Mouse (Mus musculus): ENCODE measurements around the gene Noct. TPM values are rescaled to one million over a fixed set of nuclear protein-coding genes. Genes with fewer than 3 reads are reported as not detected.
"Not testable (repeated sequence)": the region's sequence is repeated elsewhere in the genome, so short reads cannot be mapped to it uniquely, and the experiment has no call there.

Gene Noct
- polyA plus RNA-seq, 1 experiment from 2014 or later = 15.4 TPM

DNA sequence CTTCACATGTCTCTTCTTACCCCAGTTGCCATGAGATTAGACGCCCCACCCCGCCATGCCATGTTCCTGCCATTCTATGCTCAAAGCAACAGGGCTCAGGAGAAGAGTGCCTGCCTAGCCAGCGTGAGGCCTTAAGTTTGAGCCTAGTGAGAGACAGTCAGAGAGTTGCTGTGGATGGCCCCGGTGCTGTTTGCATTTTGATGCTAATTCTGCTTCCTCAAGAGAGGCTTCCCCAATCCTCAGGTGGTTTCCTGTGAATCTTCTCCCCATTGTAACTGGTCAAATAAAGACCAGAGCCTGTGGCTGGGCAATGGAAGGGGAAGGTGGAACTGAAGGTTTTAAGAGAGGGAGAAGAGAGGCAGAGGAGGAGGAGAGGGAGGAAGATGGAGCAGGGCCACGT lies 15.6 kb upstream of the Noct start:
- H3K27ac ChIP-seq (replicated peaks) = no peak overlapping the region
- peaks cover 4% of the 10 kb centered on the region; the same call in 1 of the 2 replicates for H3K9me3 ChIP-seq
- H3K27me3 ChIP-seq = no peaks in the 10 kb centered on the region
- ATAC-seq (ENCODE audit: low FRiP score, low read depth) = no peak
- no peak overlapping the region for H3K4me2 ChIP-seq (replicated peaks)
- WGBS = 50% methylated on average over 5 of the region's 5 CpGs
- H3K36me3 ChIP-seq = no peaks in the 10 kb centered on the region
- no peak overlapping the region for H3K9ac ChIP-seq (replicated peaks)
- H3K4me1 ChIP-seq = no peaks in the 10 kb centered on the region
- H3K4me3 ChIP-seq = no peak overlapping the region

DNA sequence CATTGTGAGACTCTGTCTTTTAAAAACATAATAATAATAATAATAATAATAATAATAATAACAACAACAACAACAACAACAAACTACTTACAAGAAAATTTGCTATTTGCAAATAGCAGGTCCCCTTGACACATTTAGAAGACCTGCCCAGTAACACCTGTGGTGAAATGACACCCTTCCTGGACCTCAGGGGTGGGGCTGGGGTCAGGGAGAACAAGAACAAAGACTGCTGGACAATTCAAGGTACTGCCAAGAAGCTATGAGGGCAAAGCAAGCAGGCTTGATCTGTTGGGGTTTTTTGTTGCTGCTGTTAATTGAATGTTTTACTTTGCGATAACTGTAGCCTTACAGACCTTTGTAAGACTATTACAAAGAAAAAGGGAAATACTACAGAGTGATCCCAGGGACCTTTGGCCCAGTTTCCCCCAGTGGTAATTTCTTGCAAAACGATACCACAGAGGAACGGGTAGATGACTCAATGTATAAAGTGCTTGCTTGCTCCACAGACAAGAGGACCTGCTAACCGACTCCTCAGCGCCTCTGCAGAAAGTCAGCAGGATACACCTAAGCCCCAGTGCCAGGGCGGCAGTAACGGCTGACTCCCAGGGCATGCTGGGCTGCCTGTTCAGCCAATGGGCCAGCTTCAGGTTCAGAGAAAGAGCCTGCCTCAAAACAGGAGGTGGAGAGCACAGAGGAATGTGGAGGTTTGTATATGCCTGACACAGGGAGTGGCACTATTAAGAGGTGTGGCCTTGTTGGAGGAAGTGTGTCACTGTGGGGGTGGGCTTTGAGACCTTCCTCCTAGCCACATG lies 14.5 kb upstream of the Noct start:
- no peak for ATAC-seq (ENCODE audit: low FRiP score, low read depth)
- 86% methylated on average over 7 of the region's 7 CpGs for WGBS
- 0 out of 2 replicates have a peak, but pooled peaks cover under 1% of the 10 kb centered on the region for H3K9me3 ChIP-seq
- no peak overlapping the region for H3K27ac ChIP-seq (replicated peaks)
- H3K4me2 ChIP-seq (replicated peaks) = no peak overlapping the region
- H3K4me1 ChIP-seq = no peaks in the 10 kb centered on the region
- H3K27me3 ChIP-seq = no peaks in the 10 kb centered on the region
- H3K36me3 ChIP-seq = no peaks in the 10 kb centered on the region
- no peak overlapping the region for H3K9ac ChIP-seq (replicated peaks)
- no peak overlapping the region for H3K4me3 ChIP-seq

DNA sequence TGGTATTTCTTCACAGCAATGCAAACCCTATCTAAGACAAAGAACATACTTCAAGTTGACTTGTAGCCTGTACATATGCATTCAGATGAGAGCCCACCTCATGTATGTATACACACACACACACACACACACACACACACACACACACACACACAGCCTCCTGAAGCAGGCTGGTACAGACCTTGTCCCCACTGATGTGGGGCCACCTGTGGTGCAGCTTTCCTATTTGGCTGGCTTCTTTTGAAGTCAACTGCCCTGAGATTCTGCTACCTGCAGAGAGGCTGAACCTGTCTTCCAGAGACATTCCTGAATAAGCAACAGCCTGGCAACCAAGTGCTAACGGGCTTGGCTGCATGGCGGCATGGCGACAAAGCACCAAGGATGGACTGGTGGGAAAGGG lies 13.8 kb upstream of the Noct start:
- H3K4me2 ChIP-seq (replicated peaks) = no peak overlapping the region
- H3K27ac ChIP-seq (replicated peaks) = no peak overlapping the region
- H3K4me3 ChIP-seq = no peak overlapping the region
- no peaks in the 10 kb centered on the region for H3K27me3 ChIP-seq
- H3K9me3 ChIP-seq = no peaks in the 10 kb centered on the region
- no peaks in the 10 kb centered on the region for H3K4me1 ChIP-seq
- no peak overlapping the region for H3K9ac ChIP-seq (replicated peaks)
- no peaks in the 10 kb centered on the region for H3K36me3 ChIP-seq
- WGBS = 87% methylated on average over 3 of the region's 3 CpGs
- no peak for ATAC-seq (ENCODE audit: low FRiP score, low read depth)

DNA sequence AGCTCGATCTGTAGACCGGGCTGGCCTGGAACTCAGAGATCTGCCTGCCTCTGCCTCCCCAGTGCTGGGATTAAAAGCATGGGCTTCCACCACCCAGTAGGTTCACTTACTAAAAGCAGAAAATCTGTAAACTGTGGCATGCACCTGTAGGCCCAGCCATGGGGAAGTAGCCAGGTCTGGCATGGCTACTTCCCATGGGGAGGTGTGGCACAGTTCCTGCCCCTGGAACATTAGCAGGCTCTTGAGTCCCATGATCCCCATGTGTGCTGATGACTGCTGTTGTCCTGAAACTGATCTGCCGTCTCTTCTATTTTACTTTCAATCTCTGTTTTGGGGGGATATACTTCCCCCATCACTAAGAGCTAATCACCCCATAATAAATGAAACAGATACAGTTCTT lies 11.1 kb upstream of the Noct start:
- Histone ChIP-seq H3K36me3 (no peaks in the 10 kb centered on the region), H3K4me2 (replicated peaks) (no peak overlapping the region), H3K27me3 (no peaks in the 10 kb centered on the region), H3K9me3 (no peaks in the 10 kb centered on the region), H3K4me1 (no peaks in the 10 kb centered on the region), H3K27ac (replicated peaks) (no peak overlapping the region), H3K9ac (replicated peaks) (no peak overlapping the region), H3K4me3 (no peak overlapping the region)
- ATAC-seq (ENCODE audit: low FRiP score, low read depth) = no peak
- 95% methylated on average over 3 of the region's 3 CpGs for WGBS

DNA sequence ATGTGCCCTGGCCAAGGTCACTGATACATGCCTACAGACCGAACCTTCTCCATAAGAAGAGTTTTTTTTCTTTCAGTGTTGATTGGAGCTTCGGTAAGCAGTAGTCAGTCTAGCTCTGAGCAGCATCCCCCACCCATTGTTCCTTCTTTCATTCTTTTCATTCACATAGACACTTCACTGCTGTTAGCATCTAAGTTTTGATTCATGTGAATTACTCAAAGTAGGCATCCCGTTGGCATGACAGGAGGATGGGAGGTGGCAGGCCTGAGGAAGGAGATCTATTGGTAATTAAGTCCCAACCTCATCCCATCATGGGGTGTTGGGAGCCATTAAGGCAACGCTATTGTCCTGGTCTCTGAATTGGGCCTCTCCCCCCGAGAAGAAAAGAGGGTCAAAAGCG lies 8.6 kb upstream of the Noct start:
- H3K4me2 ChIP-seq (replicated peaks) = no peak overlapping the region
- ATAC-seq (ENCODE audit: low FRiP score, low read depth) = no peak
- H3K4me1 ChIP-seq = no peaks in the 10 kb centered on the region
- no peaks in the 10 kb centered on the region for H3K36me3 ChIP-seq
- no peak overlapping the region for H3K9ac ChIP-seq (replicated peaks)
- H3K4me3 ChIP-seq = no peak overlapping the region
- H3K9me3 ChIP-seq = no peaks in the 10 kb centered on the region
- H3K27ac ChIP-seq (replicated peaks) = no peak overlapping the region
- H3K27me3 ChIP-seq = no peaks in the 10 kb centered on the region
- WGBS = 92% methylated on average over 6 of the region's 6 CpGs

DNA sequence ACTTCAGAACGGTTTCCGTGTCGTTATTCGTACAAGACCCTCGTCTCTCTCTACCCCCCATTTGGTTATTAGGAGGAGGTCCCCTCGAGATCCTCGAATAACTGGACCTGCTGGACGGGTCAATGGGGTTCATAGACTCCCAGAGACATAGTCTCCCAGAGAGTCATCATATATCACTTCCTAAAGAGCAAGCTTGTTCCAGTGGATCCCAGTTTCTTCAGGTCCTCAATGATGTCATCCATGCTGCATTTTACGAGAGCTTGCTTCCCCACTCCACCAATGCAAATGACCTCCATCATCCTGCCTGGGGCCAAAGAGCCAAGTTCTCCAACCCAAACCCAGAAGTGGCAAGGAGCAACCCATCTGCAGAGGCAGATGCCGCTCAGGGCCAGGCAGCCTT lies 7.9 kb upstream of the Noct start:
- not testable (repeated sequence) for H3K4me2 ChIP-seq (replicated peaks); H3K4me1 ChIP-seq; ATAC-seq (ENCODE audit: low FRiP score, low read depth); H3K27me3 ChIP-seq; H3K4me3 ChIP-seq; H3K27ac ChIP-seq (replicated peaks); H3K36me3 ChIP-seq; H3K9me3 ChIP-seq; H3K9ac ChIP-seq (replicated peaks)
- WGBS = 88% methylated on average over 7 of the region's 10 CpGs

DNA sequence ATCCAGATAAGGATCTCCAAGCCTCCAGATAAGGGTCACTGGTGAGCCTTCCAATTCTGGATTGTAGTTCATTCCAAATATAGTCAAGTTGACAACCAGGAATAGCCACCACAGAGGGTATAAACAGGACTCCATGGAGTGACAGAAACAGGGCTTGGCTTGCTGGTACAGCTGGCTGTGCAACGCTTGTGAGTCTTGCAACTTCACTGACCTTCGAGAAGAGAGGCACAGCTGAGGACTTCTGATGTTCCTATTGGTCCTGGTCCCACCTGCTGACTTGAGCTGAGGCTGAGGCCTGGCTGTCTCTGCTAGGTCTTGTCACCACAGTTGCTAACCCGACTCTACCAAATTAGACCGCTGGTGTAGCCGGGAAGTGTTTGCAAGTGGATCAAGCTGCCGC lies 5.9 kb upstream of the Noct start:
- H3K9ac ChIP-seq (replicated peaks); H3K27ac ChIP-seq (replicated peaks); H3K4me3 ChIP-seq; H3K4me1 ChIP-seq; H3K27me3 ChIP-seq; H3K9me3 ChIP-seq; H3K4me2 ChIP-seq (replicated peaks); ATAC-seq (ENCODE audit: low FRiP score, low read depth); H3K36me3 ChIP-seq: not testable (repeated sequence)
- WGBS = 85% methylated on average over 6 of the region's 6 CpGs

DNA sequence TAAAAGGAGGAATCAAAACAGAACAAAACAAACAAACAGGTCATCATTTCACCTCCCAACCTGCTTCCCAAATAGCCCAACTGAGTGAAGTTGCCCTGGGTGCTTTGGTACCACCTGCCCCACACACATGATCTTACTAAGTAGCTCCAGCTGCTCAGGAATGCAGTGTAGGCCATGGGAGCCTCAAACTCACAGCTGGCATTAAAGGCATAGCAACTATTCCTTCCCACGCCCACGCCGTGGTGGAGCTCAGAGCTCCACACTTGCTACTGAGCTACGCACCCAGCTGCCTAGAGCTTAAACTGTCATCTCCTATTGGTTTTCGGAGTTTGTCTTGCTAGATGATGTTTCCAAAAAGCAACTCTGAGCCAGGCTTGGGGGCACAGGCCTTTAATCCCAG lies 5.0 kb upstream of the Noct start:
- H3K9me3 ChIP-seq = no peaks in the 10 kb centered on the region
- peaks cover 7% of the 10 kb centered on the region for H3K4me1 ChIP-seq
- no peak overlapping the region for H3K4me2 ChIP-seq (replicated peaks)
- no peak overlapping the region for H3K9ac ChIP-seq (replicated peaks)
- H3K27ac ChIP-seq (replicated peaks) = no peak overlapping the region
- peaks cover 8% of the 10 kb centered on the region; the same call in 1 of the 2 replicates for H3K27me3 ChIP-seq
- H3K36me3 ChIP-seq = no peaks in the 10 kb centered on the region
- WGBS = 87% methylated on average over 5 of the region's 5 CpGs
- H3K4me3 ChIP-seq = no peak overlapping the region
- no peak for ATAC-seq (ENCODE audit: low FRiP score, low read depth)

DNA sequence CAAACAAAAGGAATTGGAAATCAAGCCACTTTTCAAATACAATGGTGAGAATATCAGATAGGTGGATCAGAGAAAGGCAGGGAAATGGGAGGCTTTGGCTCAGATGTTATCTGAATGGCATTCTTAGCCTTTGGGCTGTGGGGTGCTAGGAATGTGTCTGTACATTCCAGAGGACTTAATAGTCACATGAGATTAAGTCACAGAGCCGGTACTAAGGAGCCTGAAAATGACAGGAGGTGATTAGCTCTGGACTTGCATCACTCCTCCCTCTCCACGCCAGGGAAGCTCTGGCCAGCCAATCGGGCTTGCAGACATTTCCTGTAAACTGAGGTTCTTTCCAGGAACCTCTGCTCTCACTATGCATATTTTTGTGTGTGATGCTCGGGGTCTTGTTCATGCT lies 3.4 kb upstream of the Noct start:
- peaks cover 8% of the 10 kb centered on the region; the same call in 1 of the 2 replicates for H3K27me3 ChIP-seq
- ATAC-seq (ENCODE audit: low FRiP score, low read depth) = no peak
- 43% methylated on average over 4 of the region's 4 CpGs for WGBS
- peaks cover 7% of the 10 kb centered on the region for H3K4me1 ChIP-seq
- no peaks in the 10 kb centered on the region for H3K9me3 ChIP-seq
- H3K4me2 ChIP-seq (replicated peaks) = no peak overlapping the region
- no peaks in the 10 kb centered on the region for H3K36me3 ChIP-seq
- no peak overlapping the region for H3K4me3 ChIP-seq
- no peak overlapping the region for H3K9ac ChIP-seq (replicated peaks)
- no peak overlapping the region for H3K27ac ChIP-seq (replicated peaks)

DNA sequence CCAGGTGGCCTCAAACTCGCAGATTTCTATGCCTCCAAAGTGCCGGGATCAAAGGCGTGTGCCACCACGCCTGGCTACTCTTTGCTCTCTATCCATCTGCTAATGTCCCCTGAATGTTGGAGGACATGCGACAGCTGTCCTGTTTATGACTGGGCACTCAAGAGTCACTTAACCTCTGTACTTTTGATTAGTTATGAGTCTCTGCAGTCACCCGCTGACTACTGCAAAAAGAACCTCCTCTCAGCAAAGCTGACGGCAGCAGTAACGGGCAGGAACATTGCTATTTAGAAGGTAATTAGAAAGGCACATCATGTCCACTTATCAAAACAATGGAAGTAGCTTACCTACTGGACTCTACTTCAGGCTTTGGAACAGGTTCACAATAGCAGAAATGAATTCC lies 2.4 kb upstream of the Noct start:
- Histone ChIP-seq H3K9me3 (no peaks in the 10 kb centered on the region), H3K9ac (replicated peaks) (no peak overlapping the region), H3K4me2 (replicated peaks) (no peak overlapping the region), H3K4me3 (no peak overlapping the region), H3K4me1 (peaks cover 15% of the 10 kb centered on the region), H3K36me3 (no peaks in the 10 kb centered on the region), H3K27me3 (peaks cover 8% of the 10 kb centered on the region; the same call in 1 of the 2 replicates), H3K27ac (replicated peaks) (no peak overlapping the region)
- no peak for ATAC-seq (ENCODE audit: low FRiP score, low read depth)
- WGBS = 81% methylated on average over 8 of the region's 8 CpGs

DNA sequence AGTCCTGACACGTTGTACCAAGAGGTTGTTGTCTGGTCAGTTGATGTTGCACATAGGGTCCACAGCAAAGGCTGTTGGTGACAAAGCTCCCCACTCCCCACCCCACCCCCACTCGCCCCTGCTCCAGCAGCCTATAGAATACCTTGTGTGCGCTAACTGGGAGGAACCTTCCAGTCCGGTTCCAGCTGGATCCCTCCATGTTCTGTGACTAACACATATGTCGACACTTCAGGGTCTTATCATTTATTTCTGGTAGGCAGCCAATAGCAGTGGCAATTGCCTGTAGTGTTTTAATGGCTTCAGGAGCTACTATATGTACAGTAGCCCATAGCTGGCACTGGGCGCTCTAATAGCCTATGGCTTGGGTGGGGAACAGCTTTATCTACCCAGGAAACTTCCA lies 1.9 kb upstream of the Noct start:
- ATAC-seq (ENCODE audit: low FRiP score, low read depth) = no peak
- H3K9ac ChIP-seq (replicated peaks) = no peak overlapping the region
- no peak overlapping the region for H3K4me2 ChIP-seq (replicated peaks)
- H3K27ac ChIP-seq (replicated peaks) = no peak overlapping the region
- WGBS = 95% methylated on average over 6 of the region's 6 CpGs
- no peak overlapping the region for H3K4me3 ChIP-seq
- no peaks in the 10 kb centered on the region for H3K9me3 ChIP-seq
- peaks cover 8% of the 10 kb centered on the region; the same call in 1 of the 2 replicates for H3K27me3 ChIP-seq
- peaks cover 16% of the 10 kb centered on the region for H3K4me1 ChIP-seq
- no peaks in the 10 kb centered on the region for H3K36me3 ChIP-seq

DNA sequence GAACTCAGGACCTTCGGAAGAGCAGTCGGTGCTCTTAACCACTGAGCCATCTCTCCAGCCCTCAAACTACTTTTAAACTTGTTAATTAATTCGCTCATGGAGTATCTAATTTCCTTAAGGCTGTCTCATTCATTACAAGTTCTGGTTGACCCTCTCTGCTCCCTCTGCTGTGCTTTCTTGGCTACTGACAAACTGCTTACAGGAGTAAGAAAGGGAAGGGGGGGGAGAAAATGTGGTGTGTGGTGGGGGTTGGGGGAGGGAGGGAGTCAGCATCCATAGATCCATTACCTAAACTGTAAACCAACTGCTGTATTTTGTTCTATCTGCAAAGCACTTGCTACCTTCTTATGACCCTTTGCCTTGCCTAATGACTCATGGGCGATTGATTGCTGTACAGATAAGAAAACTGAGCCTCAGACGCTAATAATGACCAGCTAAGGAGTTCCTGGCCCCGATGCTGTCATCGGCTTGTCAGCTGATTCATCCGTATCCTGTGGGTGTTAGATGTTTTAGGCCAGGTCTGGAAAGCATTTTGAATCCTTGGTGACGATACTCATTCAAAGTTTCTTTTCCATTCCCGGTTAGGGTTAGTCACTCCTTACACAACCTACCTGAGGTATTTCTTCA lies 1.3 kb upstream of the Noct start:
- H3K4me2 ChIP-seq (replicated peaks) = no peak overlapping the region

More for the DNA sequence above, 1.3 kb upstream of the Noct start:
- H3K36me3 ChIP-seq = no peaks in the 10 kb centered on the region
- no peaks in the 10 kb centered on the region for H3K9me3 ChIP-seq
- no peak overlapping the region for H3K27ac ChIP-seq (replicated peaks)
- peaks cover 16% of the 10 kb centered on the region for H3K4me1 ChIP-seq
- H3K4me3 ChIP-seq = no peak overlapping the region
- peaks cover 8% of the 10 kb centered on the region; the same call in 1 of the 2 replicates for H3K27me3 ChIP-seq
- ATAC-seq (ENCODE audit: low FRiP score, low read depth) = no peak
- H3K9ac ChIP-seq (replicated peaks) = no peak overlapping the region
- WGBS = 70% methylated on average over 10 of the region's 10 CpGs
